Mouse (Mus musculus): ENCODE results near the gene 1810013L24Rik. TPM values are rescaled to one million over a fixed set of nuclear protein-coding genes. Genes with fewer than 3 reads are reported as not detected.
"Not testable (repeated sequence)": the region's sequence is repeated elsewhere in the genome, so short reads cannot be mapped to it uniquely, and the experiment has no call there.

1810013L24Rik gene
- polyA plus RNA-seq, 1 experiment from 2014 or later = 17.8 TPM

DNA sequence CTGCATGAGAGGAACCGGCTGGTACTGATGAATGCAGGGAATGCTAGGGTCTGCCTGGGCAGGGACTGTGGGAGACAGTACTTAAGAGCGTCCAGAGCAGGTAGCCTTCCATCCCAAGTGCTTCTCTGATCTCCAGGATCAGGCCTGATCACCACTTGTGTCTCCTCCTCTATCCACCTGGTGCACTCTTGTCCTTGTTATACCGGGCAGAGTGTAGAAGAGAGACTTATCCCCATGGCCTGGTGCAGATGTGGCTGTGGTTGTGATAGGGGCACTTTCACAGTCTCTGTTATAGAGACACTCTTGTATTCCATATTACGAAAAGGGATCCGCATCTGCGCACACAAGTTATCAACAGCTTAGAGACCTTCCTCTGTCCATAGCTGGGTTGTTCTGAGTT is 41.5 kb downstream of the 1810013L24Rik start:
- no peaks in the 10 kb centered on the region for H3K4me1 ChIP-seq (ENCODE audit: control insufficient read depth, insufficient read depth, low read length)

DNA sequence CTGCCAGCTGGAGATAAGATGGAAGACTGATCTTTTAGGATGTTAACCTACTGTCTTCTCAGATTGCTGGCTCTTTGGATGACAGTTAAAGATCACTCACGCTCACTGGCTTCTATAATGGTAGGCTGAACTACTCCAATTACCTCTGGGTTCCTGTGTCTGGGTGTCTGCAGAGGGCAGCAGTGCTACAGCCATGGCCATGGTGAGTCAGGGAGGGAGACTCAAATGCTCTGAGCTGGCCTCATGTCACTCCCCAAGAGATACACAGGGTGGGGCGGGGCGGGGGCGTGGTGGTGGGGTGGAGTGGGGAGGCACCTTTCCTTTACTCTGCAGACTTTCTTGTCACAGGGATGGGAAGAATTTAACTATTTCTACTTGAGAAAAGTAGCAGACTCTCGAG is 42.1 kb downstream of the 1810013L24Rik start:
- Histone ChIP-seq H3K4me2 (ENCODE audit: low read depth, low read length) (no peak overlapping the region), H3K9ac (ENCODE audit: low read length) (no peak overlapping the region), H3K27me3 (ENCODE audit: control insufficient read depth, insufficient read depth, low read length) (no peaks in the 10 kb centered on the region), H3K9me3 (replicated peaks; ENCODE audit: control insufficient read depth, low read length) (no peaks in the 10 kb centered on the region), H3K36me3 (ENCODE audit: control insufficient read depth, insufficient read depth, low read length) (no peaks in the 10 kb centered on the region), H3K4me3 (replicated peaks; ENCODE audit: low read length) (no peak overlapping the region), H3K27ac (ENCODE audit: low read length) (no peak overlapping the region), H3K4me1 (ENCODE audit: control insufficient read depth, insufficient read depth, low read length) (no peaks in the 10 kb centered on the region)
- 42% methylated on average over 5 of the region's 5 CpGs for WGBS
- no peak for ATAC-seq (ENCODE audit: insufficient read depth, low FRiP score)

More for the DNA sequence above, 41.5 kb downstream of the 1810013L24Rik start:
- no peaks in the 10 kb centered on the region for H3K27me3 ChIP-seq (ENCODE audit: control insufficient read depth, insufficient read depth, low read length)
- H3K36me3 ChIP-seq (ENCODE audit: control insufficient read depth, insufficient read depth, low read length) = no peaks in the 10 kb centered on the region
- no peak overlapping the region for H3K4me3 ChIP-seq (replicated peaks; ENCODE audit: low read length)
- WGBS = 83% methylated on average over 6 of the region's 6 CpGs
- no peak overlapping the region for H3K27ac ChIP-seq (ENCODE audit: low read length)
- ATAC-seq (ENCODE audit: insufficient read depth, low FRiP score) = no peak
- no peak overlapping the region for H3K9ac ChIP-seq (ENCODE audit: low read length)
- H3K4me2 ChIP-seq (ENCODE audit: low read depth, low read length) = no peak overlapping the region
- H3K9me3 ChIP-seq (replicated peaks; ENCODE audit: control insufficient read depth, low read length) = no peaks in the 10 kb centered on the region

DNA sequence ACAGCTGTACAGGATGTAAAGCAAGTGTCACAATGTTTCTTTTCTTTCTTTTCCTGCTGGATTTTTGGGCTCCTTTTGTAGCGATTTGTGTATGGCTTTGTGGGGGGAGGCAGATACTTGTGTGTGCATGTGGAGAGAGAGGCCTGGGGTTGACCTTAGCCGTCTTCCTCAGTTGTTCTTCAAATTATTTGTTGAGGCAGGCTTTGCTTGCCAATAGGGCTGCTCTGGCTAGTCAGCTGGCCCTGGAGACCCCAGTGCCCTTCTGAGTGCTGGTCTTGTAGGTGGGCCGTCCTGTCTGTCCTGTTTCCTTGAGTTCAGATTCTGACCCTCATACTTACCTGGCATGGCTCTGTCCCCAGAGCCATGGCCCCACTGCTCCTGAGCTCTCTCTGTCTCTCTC is 42.6 kb downstream of the 1810013L24Rik start:
- no peak for ATAC-seq (ENCODE audit: insufficient read depth, low FRiP score)

DNA sequence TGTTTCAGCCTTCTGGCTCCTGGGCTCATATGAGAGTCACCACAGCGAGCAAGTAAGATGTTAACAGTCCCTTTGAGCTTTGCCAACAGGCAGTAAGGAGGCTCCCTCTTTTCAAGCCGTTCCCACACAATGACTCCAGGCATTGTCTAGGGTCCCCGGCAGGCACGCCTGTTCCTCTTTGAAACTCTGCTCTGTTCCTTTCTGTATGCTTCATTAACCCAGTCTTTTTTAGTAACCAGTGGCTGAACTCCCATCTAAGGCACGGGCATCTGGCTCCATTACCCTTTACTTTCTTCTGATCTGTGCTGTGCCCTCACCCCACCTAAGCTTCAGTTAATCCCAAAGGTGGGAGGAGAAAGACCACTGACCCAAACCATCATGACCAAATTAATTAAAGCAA is 50.2 kb downstream of the 1810013L24Rik start:
- no peaks in the 10 kb centered on the region for H3K36me3 ChIP-seq (ENCODE audit: control insufficient read depth, insufficient read depth, low read length)
- H3K27ac ChIP-seq (ENCODE audit: low read length) = no peak overlapping the region
- H3K9me3 ChIP-seq (replicated peaks; ENCODE audit: control insufficient read depth, low read length) = no peaks in the 10 kb centered on the region
- no peak overlapping the region for H3K9ac ChIP-seq (ENCODE audit: low read length)
- ATAC-seq (ENCODE audit: insufficient read depth, low FRiP score) = no peak
- 54% methylated on average over 5 of the region's 5 CpGs for WGBS
- H3K4me2 ChIP-seq (ENCODE audit: low read depth, low read length) = no peak overlapping the region
- H3K27me3 ChIP-seq (ENCODE audit: control insufficient read depth, insufficient read depth, low read length) = no peaks in the 10 kb centered on the region
- H3K4me3 ChIP-seq (replicated peaks; ENCODE audit: low read length) = no peak overlapping the region
- no peaks in the 10 kb centered on the region for H3K4me1 ChIP-seq (ENCODE audit: control insufficient read depth, insufficient read depth, low read length)

More for the DNA sequence above, 42.6 kb downstream of the 1810013L24Rik start:
- Histone ChIP-seq H3K36me3 (ENCODE audit: control insufficient read depth, insufficient read depth, low read length) (no peaks in the 10 kb centered on the region), H3K27ac (ENCODE audit: low read length) (no peak overlapping the region), H3K4me3 (replicated peaks; ENCODE audit: low read length) (no peak overlapping the region), H3K4me1 (ENCODE audit: control insufficient read depth, insufficient read depth, low read length) (no peaks in the 10 kb centered on the region), H3K9ac (ENCODE audit: low read length) (no peak overlapping the region), H3K4me2 (ENCODE audit: low read depth, low read length) (no peak overlapping the region), H3K9me3 (replicated peaks; ENCODE audit: control insufficient read depth, low read length) (no peaks in the 10 kb centered on the region), H3K27me3 (ENCODE audit: control insufficient read depth, insufficient read depth, low read length) (no peaks in the 10 kb centered on the region)
- 54% methylated on average over 3 of the region's 3 CpGs for WGBS

DNA sequence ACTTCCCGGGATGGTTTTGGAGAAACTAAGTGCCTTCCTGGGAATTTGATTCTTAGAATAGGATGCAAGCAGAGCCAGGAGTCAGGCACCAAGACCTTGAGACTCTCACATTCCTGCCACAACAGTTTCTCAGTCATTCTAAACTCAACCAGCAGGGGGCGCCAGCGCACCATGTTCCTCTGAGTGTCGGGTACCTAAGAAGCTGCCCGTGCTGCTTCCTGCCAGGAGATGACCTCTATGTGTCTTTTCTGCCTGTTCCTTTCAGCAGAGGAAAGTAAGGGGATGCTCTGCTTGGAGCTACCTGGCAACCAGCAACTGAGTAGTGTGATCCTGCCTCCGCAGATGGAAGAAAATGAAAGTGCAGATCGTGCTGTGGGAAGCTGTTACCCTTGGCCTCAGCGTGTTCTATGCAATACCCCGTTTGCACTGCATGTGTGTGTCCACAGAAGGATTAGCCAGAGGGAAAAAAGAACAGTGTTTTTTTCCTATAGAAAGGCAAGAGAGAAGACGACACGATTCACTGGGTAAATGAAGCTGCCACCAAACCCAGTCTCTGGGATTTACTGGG is 53.9 kb downstream of the 1810013L24Rik start:
- no peak overlapping the region for H3K9ac ChIP-seq (ENCODE audit: low read length)
- no peak overlapping the region for H3K4me2 ChIP-seq (ENCODE audit: low read depth, low read length)
- ATAC-seq (ENCODE audit: insufficient read depth, low FRiP score) = no peak
- H3K36me3 ChIP-seq (ENCODE audit: control insufficient read depth, insufficient read depth, low read length) = no peaks in the 10 kb centered on the region
- H3K27ac ChIP-seq (ENCODE audit: low read length) = no peak overlapping the region
- H3K4me3 ChIP-seq (replicated peaks; ENCODE audit: low read length) = peak overlapping the region; percentile 22; the same call in 1 of the 2 replicates
- H3K9me3 ChIP-seq (replicated peaks; ENCODE audit: control insufficient read depth, low read length) = no peaks in the 10 kb centered on the region
- WGBS = 39% methylated on average over 11 of the region's 11 CpGs
- H3K27me3 ChIP-seq (ENCODE audit: control insufficient read depth, insufficient read depth, low read length) = no peaks in the 10 kb centered on the region
- H3K4me1 ChIP-seq (ENCODE audit: control insufficient read depth, insufficient read depth, low read length) = no peaks in the 10 kb centered on the region

DNA sequence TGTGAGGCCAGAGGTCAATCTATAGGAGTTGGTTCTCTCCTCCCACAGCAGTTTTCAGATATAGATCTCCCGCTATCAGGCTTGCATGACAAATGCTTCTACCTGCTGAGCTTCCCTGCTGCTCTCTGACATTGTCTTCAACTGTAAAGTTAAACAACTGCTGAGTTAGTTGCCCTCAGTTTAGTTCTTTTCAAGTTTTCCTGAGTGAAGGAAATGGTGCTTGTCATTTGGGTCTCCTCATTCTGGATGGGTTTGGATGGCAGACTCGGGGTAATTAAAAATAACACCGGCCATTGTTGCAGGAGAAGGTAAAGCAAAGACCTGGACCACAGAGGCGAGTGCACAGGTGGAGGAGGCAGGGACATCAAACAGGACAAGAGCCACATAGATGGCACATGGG is 64.3 kb downstream of the 1810013L24Rik start:
- not testable (repeated sequence) for ATAC-seq (ENCODE audit: insufficient read depth, low FRiP score); H3K4me3 ChIP-seq (replicated peaks; ENCODE audit: low read length); H3K4me2 ChIP-seq (ENCODE audit: low read depth, low read length); H3K9me3 ChIP-seq (replicated peaks; ENCODE audit: control insufficient read depth, low read length); H3K27ac ChIP-seq (ENCODE audit: low read length); H3K9ac ChIP-seq (ENCODE audit: low read length); H3K27me3 ChIP-seq (ENCODE audit: control insufficient read depth, insufficient read depth, low read length); H3K36me3 ChIP-seq (ENCODE audit: control insufficient read depth, insufficient read depth, low read length); H3K4me1 ChIP-seq (ENCODE audit: control insufficient read depth, insufficient read depth, low read length)
- WGBS = 47% methylated on average over 4 of the region's 4 CpGs

DNA sequence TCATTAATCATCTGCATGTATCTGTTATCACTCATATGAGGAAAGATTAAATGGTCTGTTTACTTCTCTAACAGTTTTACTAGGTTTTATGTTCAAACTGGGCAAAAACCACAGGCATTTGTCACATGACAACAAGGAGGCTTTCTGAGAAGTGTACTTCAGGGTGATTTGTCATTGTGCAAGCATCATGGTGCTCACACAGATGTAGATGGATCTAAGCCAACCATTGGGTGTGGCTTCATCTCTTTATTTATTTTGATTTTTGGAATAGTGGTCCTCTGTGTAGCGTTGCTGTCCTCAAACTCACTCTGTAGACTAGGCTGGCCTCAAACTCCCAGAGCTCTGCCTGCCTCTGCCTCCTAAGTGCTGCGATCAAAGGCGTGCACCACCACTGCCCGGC is 65.4 kb downstream of the 1810013L24Rik start:
- no peaks in the 10 kb centered on the region; the same call in 1 of the 2 replicates for H3K27me3 ChIP-seq (ENCODE audit: control insufficient read depth, insufficient read depth, low read length)
- 91% methylated on average over 4 of the region's 4 CpGs for WGBS
- ATAC-seq (ENCODE audit: insufficient read depth, low FRiP score) = no peak
- no peak overlapping the region for H3K9ac ChIP-seq (ENCODE audit: low read length)
- no peaks in the 10 kb centered on the region for H3K9me3 ChIP-seq (replicated peaks; ENCODE audit: control insufficient read depth, low read length)
- no peak overlapping the region for H3K4me3 ChIP-seq (replicated peaks; ENCODE audit: low read length)
- H3K27ac ChIP-seq (ENCODE audit: low read length) = no peak overlapping the region
- H3K4me1 ChIP-seq (ENCODE audit: control insufficient read depth, insufficient read depth, low read length) = no peaks in the 10 kb centered on the region
- H3K36me3 ChIP-seq (ENCODE audit: control insufficient read depth, insufficient read depth, low read length) = no peaks in the 10 kb centered on the region
- H3K4me2 ChIP-seq (ENCODE audit: low read depth, low read length) = no peak overlapping the region

DNA sequence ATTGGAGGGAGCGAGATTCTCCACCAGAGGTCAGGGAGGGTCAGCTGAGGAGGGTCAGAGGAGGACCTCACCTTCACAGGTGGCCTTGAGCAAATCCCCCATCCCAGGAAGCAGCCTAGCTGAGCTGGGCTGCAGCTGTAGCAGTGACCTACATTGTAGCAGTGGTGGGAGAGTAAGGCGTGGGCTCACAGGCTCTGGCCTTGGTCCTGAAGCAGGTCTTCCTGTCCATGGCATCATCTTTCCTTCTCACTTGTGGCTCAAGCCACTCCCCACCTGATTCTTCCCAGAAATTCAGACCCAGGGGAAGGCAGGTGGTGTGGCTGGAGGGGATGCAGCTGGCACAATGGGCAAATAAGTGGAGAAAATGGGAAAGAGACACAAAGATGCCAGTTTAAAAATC is 76.2 kb downstream of the 1810013L24Rik start:
- H3K27me3 ChIP-seq (ENCODE audit: control insufficient read depth, insufficient read depth, low read length); H3K27ac ChIP-seq (ENCODE audit: low read length); H3K4me2 ChIP-seq (ENCODE audit: low read depth, low read length); H3K9me3 ChIP-seq (replicated peaks; ENCODE audit: control insufficient read depth, low read length); ATAC-seq (ENCODE audit: insufficient read depth, low FRiP score); H3K4me3 ChIP-seq (replicated peaks; ENCODE audit: low read length); H3K4me1 ChIP-seq (ENCODE audit: control insufficient read depth, insufficient read depth, low read length); H3K36me3 ChIP-seq (ENCODE audit: control insufficient read depth, insufficient read depth, low read length); H3K9ac ChIP-seq (ENCODE audit: low read length): not testable (repeated sequence)
- 21% methylated on average over 2 of the region's 2 CpGs for WGBS

Data from stomach, embryonic 16.5 days (tissue).